Mouse (Mus musculus): ENCODE measurements around the gene Pigl.

Gene Pigl

GRCm38 (mm10) chr11:62558152-62558551, 99.9 kb downstream of the Pigl start:
- DNase-seq (ENCODE audit: low read depth) = no peak

- DNase-seq (ENCODE audit: low read depth) = no peak
Observed at GRCm38 (mm10) chr11:62558961-62559646, 100.8 kb downstream of the Pigl start.

DNA sequence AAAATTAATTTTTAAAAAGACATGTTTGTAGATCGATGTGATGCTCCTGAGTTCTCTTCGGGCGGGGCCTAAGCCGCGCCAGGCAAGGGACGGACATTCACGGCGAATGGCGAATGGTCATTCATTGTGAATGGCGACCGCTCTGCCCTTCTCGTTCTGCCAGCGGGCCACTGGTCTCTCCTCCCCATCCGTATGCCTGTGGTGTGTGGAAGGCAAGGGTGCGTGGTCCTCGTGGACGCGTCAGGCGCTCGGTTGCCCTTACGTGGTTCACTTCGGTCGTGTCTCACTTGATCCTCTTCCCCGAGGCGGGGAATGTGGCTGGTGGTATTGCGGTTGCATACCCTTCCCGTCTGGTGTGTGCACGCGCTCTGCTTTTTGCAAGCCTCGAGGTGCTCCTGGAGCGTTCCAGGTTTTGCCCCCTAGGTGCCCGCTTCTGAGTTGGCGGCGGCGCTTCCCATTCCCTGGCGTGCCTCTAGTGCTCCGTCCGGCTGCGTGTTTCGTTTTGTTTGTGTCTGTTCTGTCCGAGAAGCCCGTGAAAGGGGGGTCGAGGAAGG, 102.3 kb downstream of the Pigl start:
- no peak for DNase-seq (ENCODE audit: low read depth)

- DNase-seq (ENCODE audit: low read depth) = no peak
Observed at GRCm38 (mm10) chr11:62563590-62563989, 105.3 kb downstream of the Pigl start.

Data from c-Kit-positive CD71-positive TER-119-negative erythroid progenitor cells, embryonic 14.5 days (primary cell).